Mouse (Mus musculus): ENCODE data around the gene Hoxb3.

Hoxb3 gene

GRCm38 (mm10) chr11:96288455-96289221 lies 34.5 kb upstream of the Hoxb3 start:
- DNase-seq (ENCODE audit: low read depth, low spot score), result no peak

DNA sequence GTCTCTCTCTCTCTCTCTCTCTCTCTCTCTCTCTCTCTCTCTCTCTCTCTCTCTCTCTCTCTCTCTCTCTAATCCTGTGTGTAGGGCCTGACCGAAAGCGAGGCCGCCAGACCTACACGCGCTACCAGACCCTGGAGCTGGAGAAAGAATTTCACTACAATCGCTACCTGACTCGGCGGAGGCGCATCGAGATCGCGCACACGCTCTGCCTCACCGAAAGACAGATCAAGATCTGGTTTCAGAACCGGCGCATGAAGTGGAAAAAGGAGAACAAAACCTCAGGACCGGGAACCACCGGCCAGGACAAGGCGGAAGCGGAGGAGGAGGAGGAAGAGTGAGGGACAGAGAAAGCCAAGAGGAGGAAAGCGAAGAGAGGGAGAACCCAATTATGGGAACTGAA lies 33.8 kb upstream of the Hoxb3 start:
- DNase-seq (ENCODE audit: low read depth, low spot score), result no peak

- DNase-seq (ENCODE audit: low read depth, low spot score), result no peak
These were observed 33.3 kb upstream of the Hoxb3 start for GRCm38 (mm10) chr11:96289837-96290236.

- no peak for DNase-seq (ENCODE audit: low read depth, low spot score)
These were observed 32.3 kb upstream of the Hoxb3 start for GRCm38 (mm10) chr11:96290705-96291355.

DNA sequence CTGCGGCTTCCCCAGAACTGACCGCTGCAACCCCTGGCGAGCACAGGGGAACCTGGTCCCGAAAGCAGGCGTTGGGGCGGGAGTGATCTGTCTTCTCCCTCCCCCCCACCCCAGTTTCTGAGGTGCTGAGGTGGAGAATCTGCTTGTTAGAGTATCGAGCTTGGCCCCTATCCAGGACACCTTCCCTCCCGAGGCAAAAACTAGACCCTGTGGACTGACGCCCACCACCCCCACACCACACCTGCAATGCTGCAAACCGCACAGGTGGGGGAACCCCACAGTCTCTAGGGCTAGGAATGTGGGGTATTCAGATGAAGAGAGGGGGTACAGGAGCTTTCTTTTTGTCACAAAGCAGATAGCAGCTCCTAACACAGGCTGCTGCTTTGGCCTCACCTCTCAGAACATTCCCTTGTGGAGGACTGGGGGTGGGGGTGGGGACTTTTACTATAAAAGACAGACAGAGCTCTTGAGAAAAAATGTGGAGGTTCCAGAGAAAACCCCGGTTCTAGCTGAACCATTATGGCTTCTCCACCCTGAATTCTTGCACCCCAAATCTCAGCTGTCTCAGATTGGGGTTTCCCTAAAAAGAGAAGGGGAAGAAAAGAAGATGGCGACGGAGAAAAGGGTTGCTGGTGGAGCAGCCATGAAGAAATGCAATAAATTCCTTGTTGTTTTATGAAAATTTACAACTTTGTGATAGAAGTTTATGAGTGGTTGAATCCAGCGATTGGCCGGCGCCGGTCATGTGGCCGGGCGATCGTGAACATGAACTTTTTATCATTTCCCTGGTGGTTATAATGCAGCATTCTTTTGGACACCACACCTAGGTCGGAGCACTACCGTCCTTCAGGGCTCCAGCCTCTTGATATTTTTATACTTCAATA lies 31.2 kb upstream of the Hoxb3 start, which contains the start of gene Hoxb6:
Hoxb6 (plus strand) TSS at position 796 of the 884 bp plus-strand sequence.
- no peak for DNase-seq (ENCODE audit: low read depth, low spot score)

DNA sequence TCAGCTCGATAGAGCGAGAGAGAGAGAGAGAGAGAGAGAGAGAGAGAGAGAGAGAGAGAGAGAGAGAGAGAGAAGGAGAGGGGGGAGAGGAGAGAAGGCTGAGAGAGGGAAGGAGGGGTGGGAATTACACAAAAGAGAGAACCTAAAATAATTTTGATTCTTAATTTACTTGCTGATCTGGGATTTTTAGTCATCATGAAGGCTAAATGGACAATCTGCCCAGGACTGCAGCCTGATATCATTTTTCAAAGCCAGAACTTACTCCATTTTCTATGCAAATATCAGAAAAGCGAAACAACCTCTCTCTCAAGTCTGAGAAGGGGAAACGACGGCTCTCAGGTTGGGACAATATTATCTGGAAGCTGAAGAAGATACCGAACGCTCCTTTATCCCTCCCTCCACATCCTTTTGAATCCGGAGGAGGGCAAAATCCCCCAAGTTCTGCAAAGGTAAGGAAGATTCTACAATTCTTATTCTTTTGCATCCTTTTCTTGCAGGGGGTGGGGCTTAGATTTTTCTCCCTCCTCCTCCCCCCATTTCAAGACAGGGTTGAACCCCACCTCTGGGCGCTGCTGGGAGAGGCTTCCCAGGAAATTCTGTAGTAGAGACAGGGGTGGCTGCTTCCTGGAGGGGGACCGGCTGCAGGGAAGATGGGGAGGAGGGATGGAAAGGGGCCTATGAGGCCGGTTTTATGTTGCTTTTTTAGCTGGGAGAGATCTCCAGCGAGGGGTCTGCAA lies 30.4 kb upstream of the Hoxb3 start:
- DNase-seq (ENCODE audit: low read depth, low spot score), result no peak

GRCm38 (mm10) chr11:96293302-96293921 lies 29.7 kb upstream of the Hoxb3 start:
- DNase-seq (ENCODE audit: low read depth, low spot score), result no peak

DNA sequence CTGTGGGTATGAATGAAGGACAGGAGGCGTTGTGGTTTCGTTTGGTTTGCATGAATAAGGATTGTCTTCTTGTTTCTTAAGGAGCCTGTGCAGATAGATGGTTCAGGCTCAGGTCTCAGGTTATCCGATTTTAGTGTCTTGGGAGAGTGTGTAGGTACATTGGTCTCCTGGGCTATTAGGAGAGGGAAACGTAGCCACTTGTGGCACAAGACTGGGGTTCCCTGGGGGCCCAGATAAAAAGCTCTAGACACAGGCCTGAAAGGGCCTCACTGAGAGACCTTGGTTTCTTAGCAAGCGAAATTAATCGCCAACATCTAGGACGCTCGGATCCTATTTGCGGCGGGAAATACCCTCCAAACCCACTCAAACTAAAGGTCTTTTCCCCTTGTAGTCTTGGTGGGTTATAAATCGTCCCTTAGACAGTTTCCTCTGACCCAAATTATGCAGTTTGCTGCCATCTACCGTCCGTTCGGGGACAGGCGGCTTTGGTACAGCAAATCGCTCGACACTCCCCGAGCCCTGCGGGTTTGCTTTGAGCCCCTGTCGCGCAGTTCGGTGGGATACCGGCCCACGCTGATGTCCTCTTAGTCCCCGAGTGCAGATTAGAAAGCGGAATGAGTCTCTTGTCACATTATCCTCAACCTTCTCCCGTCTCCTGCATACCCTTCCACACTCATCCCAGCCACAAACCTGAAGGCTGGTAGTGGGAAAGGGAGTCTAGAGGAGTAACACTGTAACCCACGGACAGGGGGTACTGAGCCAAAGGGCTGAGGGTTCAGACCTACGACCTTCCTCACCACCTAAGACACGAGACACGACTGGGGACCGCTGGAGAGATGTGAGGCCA lies 28.7 kb upstream of the Hoxb3 start:
- DNase-seq (ENCODE audit: low read depth, low spot score), result no peak

DNA sequence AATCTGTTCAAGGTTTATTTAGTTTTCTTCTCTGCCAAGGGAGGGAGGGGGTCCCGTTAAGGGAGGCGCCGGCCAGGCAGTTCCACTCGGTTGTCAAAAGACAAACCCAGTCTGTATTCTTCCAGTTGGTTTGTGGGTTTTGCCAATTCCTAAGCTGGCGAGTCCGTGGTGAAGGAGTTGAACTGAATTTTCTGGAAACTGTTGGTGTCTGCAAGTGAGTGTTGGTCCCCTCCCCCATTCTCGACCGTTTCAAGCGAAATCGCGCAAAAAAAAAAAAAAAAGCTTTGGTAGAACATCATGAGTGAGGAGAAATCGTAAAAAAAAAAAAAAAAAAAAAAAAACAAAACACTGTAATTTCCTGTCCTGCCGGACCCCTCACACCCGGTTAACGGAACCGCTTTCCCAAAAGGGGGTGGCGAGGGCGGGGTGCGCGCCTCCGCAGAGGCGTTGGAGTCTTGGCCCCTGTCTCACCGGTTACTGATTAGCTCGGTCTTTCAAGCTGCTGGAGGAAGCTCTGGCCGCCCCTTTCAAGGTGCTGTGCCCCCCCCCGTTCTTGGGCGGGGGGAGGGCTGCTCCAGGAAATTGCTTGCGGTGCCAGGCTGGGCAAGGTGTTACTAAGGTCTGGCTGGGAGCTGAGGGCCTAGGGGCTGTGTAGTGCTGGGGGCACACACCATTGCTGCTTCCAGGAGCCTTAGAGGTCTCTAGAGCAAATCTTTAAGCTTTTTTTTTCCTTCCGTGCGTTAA lies 27.9 kb upstream of the Hoxb3 start:
- no peak for DNase-seq (ENCODE audit: low read depth, low spot score)

DNA sequence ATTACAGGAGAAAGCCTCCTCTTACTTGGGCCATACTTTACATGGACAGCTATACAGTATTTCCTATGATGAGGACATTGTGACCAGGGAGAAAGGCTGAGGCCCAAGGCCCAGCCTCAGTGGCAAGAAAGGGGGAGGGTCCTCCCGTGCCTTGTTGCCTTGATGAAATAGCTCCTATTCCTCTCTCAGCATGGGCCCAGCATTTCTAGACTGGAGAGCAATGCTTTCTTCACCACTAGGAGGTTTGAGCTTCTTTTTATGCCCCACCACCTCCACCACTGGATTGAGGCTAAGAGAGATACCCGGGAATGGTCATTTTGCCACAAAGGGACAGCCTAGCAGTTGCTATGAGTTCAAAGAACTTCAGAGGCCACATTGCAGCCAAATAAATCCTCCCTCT lies 26.1 kb upstream of the Hoxb3 start:
- DNase-seq (ENCODE audit: low read depth, low spot score), result no peak

GRCm38 (mm10) chr11:96297428-96297827 lies 25.7 kb upstream of the Hoxb3 start:
- DNase-seq (ENCODE audit: low read depth, low spot score), result no peak

DNA sequence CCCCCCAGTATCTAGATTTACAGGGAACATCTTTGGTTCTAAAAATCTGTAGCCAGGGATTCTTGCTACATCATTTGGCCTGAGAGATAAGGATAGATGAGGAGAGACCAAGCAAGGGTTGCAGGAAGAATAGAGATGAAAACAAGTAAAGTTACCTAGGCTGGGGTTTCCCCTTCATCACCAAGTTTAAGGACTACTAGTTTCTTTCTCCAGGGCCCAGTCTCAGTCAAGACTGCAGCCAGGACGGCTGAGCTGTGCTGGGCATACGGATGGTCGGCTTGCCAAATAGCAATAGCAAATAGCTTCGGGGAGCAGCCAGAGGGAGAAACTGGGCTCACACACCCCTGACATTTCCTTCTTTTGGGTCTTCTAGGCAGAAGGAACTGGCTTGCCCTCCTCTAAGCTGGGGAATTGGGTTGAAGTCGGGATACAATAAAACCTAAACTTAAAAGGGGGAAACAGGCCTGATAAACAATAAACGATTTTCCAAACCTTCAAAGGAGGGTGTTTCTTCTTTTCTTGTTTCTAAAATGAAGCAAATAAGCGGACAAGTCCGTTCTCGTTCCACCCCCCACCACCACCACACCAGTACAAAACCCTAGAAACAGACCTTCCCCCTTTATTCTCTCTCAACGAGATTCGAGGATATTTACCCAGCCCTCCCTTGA lies 25.0 kb upstream of the Hoxb3 start:
- DNase-seq (ENCODE audit: low read depth, low spot score), result no peak

DNA sequence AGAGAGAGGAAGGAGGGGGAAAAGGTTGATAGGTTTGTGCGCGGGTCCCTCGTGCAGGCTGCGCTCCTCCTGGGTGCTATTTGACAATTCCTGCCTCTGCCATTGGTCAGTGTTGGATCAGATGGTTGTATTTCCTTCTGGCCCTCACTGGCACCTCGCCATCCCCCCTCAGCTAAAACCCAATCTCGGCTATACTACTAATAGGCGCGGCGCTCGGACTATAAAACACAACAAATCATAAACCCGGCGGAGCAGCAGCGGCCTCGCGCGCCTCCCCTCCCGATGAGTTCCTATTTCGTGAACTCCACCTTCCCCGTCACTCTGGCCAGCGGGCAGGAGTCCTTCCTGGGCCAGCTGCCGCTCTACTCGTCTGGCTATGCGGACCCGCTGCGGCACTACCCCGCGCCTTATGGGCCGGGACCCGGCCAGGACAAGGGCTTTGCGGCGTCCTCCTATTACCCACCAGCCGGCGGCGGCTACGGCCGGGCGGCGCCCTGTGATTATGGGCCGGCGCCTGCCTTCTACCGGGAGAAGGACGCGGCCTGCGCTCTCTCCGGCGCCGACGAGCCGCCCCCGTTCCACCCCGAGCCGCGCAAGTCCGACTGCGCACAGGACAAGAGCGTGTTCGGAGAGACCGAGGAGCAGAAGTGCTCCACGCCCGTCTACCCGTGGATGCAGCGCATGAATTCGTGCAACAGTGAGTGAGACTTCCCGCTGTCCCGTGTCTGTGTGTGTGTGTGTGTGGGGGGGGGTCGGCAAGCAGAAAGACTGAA lies 24.0 kb upstream of the Hoxb3 start:
- no peak for DNase-seq (ENCODE audit: low read depth, low spot score)

GRCm38 (mm10) chr11:96299781-96300180 lies 23.3 kb upstream of the Hoxb3 start:
- no peak for DNase-seq (ENCODE audit: low read depth, low spot score)

DNA sequence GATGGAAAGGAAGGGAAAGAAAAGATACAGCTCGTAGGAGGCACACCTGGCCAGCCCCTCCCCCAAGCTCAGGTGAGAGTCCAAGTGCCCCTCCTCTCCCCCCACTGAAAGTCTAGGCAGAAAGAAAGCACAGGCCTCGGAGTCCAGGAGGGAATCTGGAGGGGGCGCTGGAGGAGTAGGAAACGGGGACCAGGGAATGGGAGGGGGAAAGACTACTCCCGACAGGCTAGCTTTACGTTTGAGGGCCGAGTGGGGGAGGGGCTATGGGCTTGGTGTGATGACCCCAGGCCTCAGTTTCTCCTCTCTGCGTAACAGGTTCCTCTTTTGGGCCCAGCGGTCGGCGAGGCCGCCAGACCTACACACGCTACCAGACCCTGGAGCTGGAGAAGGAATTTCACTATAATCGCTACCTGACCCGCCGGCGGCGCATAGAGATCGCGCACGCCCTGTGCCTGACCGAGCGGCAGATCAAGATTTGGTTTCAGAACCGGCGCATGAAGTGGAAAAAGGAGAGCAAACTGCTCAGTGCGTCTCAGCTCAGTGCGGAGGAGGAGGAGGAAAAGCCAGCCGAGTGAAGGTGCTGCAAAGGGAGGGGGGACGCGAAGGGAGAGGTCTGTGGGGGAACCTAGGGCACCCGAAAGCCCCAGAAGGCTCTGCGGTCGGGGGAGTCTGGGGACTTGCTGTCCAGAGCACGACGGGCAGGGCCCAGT lies 22.6 kb upstream of the Hoxb3 start:
- no peak for DNase-seq (ENCODE audit: low read depth, low spot score)

DNA sequence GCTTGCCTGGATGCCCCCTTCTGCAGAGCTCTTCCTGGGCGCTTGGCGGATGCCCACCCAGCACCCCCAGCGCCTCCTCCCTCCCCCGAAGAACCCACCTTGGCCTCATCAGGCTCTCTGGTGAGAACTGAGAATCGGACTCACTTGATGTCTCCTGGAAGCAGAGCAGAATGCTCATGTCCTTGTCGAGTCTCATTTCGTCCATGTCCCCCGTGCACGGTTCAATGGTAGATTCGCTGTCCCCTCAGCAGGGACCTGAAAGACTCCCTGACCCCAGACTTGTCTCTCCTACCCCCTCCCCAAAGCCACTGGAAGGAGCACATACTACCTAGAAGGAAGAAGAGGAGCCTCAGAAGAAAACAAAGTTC lies 22.1 kb upstream of the Hoxb3 start:
- DNase-seq (ENCODE audit: low read depth, low spot score), result no peak

DNA sequence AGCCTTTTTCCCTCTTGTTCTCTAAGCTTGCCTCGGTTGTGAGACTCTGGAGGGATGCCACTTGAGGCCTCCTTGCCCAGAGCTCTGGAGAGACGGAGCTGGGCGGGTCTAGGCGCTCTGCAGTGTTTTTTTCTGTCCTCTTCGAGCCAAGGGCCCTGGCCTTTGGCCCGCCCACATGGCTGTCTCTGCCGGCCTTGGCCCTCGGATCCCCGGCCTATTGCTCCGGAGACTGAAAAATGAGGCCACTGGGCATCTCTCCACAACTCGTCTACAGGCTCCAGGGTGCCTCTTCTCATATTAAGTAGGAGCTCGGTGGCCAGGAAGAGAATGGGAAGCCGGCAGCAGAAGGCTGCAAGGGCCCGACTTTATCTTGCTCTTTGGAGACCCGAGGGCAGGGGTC lies 21.3 kb upstream of the Hoxb3 start:
- DNase-seq (ENCODE audit: low read depth, low spot score), result no peak
